Mouse (Mus musculus) layer of hippocampus, adult 8-10 months (tissue): ENCODE measurements at regions not wholly inside any gene's neighbourhood (a gene's known extent, or its start where the extent isn't known, plus 50 kb on each side); places are given as distances from the start of the nearest gene placed in this dataset.
A peak's percentile ranks its signal among the peaks of the same experiment; 100 is the strongest.

ENCODE experiments used
- DNase-seq, 2 experiments: peaks; one replicate each; pipeline ENCODE4 v3.0.0; 2022; ENCODE audit warnings: low spot score in 2 of 2

- peak; percentile 43 to 52 for DNase-seq
Measured at GRCm38 (mm10) chr7:113059211-113059966, 105.6 kb downstream of the Rassf10 start.

- DNase-seq, result no peak
Measured at GRCm38 (mm10) chr7:113059967-113060284, 106.2 kb downstream of the Rassf10 start.

GRCm38 (mm10) chr7:113060991-113061390 lies 107.2 kb downstream of the Rassf10 start:
- no peak for DNase-seq

GRCm38 (mm10) chr7:113066536-113066935 lies 112.8 kb downstream of the Rassf10 start:
- no peak for DNase-seq

- DNase-seq, result no peak
Measured at GRCm38 (mm10) chr7:113068296-113068695, 114.5 kb downstream of the Rassf10 start.

GRCm38 (mm10) chr7:113069336-113069924 lies 115.7 kb downstream of the Rassf10 start:
- no peak for DNase-seq

GRCm38 (mm10) chr7:113071418-113071817 lies 117.7 kb downstream of the Rassf10 start:
- DNase-seq, result no peak

GRCm38 (mm10) chr7:113073781-113074180 lies 120.0 kb downstream of the Rassf10 start:
- no peak for DNase-seq

- DNase-seq, result no peak
Measured at GRCm38 (mm10) chr7:113075371-113075770, 121.6 kb downstream of the Rassf10 start.

GRCm38 (mm10) chr7:113076243-113076642 lies 122.5 kb downstream of the Rassf10 start:
- no peak for DNase-seq

GRCm38 (mm10) chr7:113081120-113081519 lies 126.1 kb upstream of the Arntl start:
- DNase-seq, result no peak

- no peak for DNase-seq
Measured at GRCm38 (mm10) chr7:113084930-113085625, 122.2 kb upstream of the Arntl start.

GRCm38 (mm10) chr7:113086158-113086557 lies 121.1 kb upstream of the Arntl start:
- DNase-seq, result no peak

- DNase-seq, result no peak
Measured at GRCm38 (mm10) chr7:113087646-113088045, 119.6 kb upstream of the Arntl start.

- no peak for DNase-seq
Measured at GRCm38 (mm10) chr7:113089044-113089443, 118.2 kb upstream of the Arntl start.

- no peak for DNase-seq
Measured at GRCm38 (mm10) chr7:113093931-113094330, 113.3 kb upstream of the Arntl start.

GRCm38 (mm10) chr7:113095092-113095491 lies 112.2 kb upstream of the Arntl start:
- no peak for DNase-seq

- no peak for DNase-seq
Measured at GRCm38 (mm10) chr7:113104265-113104664, 103.0 kb upstream of the Arntl start.

- no peak for DNase-seq
Measured at GRCm38 (mm10) chr7:113105359-113105758, 101.9 kb upstream of the Arntl start.

GRCm38 (mm10) chr7:113106731-113107130 lies 100.5 kb upstream of the Arntl start:
- DNase-seq, result peak; percentile 23 to 32

GRCm38 (mm10) chr7:113107965-113108364 lies 99.3 kb upstream of the Arntl start:
- DNase-seq, result no peak

GRCm38 (mm10) chr7:113108442-113109000 lies 98.7 kb upstream of the Arntl start:
- no peak for DNase-seq
